Mouse (Mus musculus): ENCODE measurements around the gene Nhsl1.

DNA sequence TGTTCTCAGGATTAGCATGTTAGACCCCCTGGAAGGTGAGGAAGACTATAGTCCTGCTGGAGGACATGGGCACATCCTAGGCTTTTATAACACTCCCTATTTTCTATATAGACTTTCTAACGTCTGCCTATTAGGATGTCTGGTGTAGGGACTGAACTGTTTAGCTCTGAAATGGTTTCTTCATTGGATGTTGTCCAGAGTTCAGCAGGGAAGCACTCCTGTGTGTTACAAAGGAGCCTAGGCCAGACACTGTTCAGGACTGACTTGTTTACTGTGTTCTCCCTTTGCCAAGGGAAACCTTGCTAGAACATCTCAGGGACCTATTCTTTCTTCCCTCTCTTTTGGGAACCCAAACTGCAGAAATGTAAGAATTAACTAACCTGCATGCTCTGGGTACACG is 90.3 kb downstream of the Nhsl1 start:
- TF ChIP-seq CTCF (IDR thresholded peaks at IDR 0.05; ENCODE audit: extremely low read depth, insufficient read length, insufficient replicate concordance, low read depth, low read length): no peak
- no peak for TF ChIP-seq POLR2A (IDR thresholded peaks at IDR 0.05; ENCODE audit: low read depth, low read length)
